Comparison of ENCODE assay signal across 22 mouse cellular contexts in the genomic region with DNA sequence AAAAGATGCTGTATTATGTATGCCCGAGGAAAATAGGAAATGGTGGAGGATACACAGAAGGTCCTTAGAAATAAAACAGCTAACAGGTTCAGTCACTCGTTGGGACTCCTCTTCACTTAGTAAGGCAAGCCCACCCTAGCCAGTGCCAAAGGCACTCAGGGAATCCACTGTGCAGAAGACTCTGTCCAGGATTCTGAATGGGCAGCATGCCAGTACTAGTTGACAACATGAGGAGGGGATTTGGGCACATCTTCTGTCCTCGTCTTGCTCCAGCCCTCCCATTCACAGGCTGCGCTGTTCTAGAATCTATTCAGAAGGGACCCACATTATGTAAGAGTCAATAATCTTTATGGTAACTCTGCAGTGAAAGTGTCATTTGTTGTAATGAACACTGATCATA.
A peak's percentile ranks its signal among the peaks of the same experiment; 100 is the strongest.
DNase-seq lines count a peak whose midpoint lies in the region; ATAC-seq and TF ChIP-seq lines count a peak whose summit lies in the region.
"Had no signal": no experiment of that assay in that cellular context is flagged by ENCODE, and none has a peak within 500 bp of the region (broad histone marks: within the 10 kb centered on the region; RNA-seq: fewer than 3 reads in every experiment).

No protein-coding gene starts in this region.

- no peaks in the 10 kb centered on the region for H3K36me3 ChIP-seq in lung, embryonic 14.5 days (ENCODE audit: insufficient read depth)
- H3K36me3 ChIP-seq: embryonic facial prominence, embryonic 15.5 days; forebrain, embryonic 10.5 days; forebrain, embryonic 15.5 days; heart, embryonic 12.5 days; hindbrain, embryonic 10.5 days; hindbrain, embryonic 15.5 days had no signal

- no peak overlapping the region for H3K27ac ChIP-seq in lung, embryonic 14.5 days (ENCODE audit: low read depth)
- H3K27ac ChIP-seq: embryonic facial prominence, embryonic 15.5 days; forebrain, embryonic 10.5 days; forebrain, embryonic 15.5 days; gastrocnemius, adult 2 months; hindbrain, embryonic 10.5 days had no signal

- no peaks in the 10 kb centered on the region for H3K27me3 ChIP-seq in lung, embryonic 14.5 days (ENCODE audit: insufficient read depth, low read length)
- H3K27me3 ChIP-seq: embryonic facial prominence, embryonic 15.5 days; forebrain, embryonic 15.5 days; heart, embryonic 12.5 days; hindbrain, embryonic 15.5 days had no signal

- DNase-seq in frontal cortex, postnatal 25 days (ENCODE audit: low spot score in 2 of 2), result no peak
- DNase-seq in lung, embryonic 14.5 days, result peak; percentile 11
- no peak for DNase-seq in lung, adult 2 months
- peak; percentile 7 for DNase-seq in right cerebral cortex, postnatal 4 days
- DNase-seq in right cerebral cortex, adult 2 months (ENCODE audit: low spot score in 2 of 2), result no peak
- DNase-seq in layer of hippocampus, postnatal 14 days (ENCODE audit: low spot score in 2 of 2), result no peak
- DNase-seq: adrenal gland, adult 8-10 months; adrenal gland, postnatal 36 days; cerebellum, adult 11-12 months; cerebellum, adult 9-10 months; embryo, embryonic 11 days; gastrocnemius, adult 2 months; gastrocnemius, postnatal 25 days had no signal

- ATAC-seq in frontal cortex, adult (ENCODE audit: low TSS enrichment), result peak; percentile 5
- no peak for ATAC-seq in lung, embryonic 14.5 days (ENCODE audit: insufficient read depth)
- ATAC-seq: forebrain, embryonic 15.5 days; inflammation-experienced regulatory T-cells, adult 6 months had no signal

- WGBS in lung, embryonic 14.5 days, result 82% methylated on average over 4 of the region's 4 CpGs
- WGBS in lung, adult 2 months, result 85% methylated on average over 4 of the region's 4 CpGs

- H3K4me1 ChIP-seq in lung, embryonic 14.5 days (ENCODE audit: insufficient read depth), result no peaks in the 10 kb centered on the region
- no peaks in the 10 kb centered on the region for H3K4me1 ChIP-seq in lung, adult 2 months (ENCODE audit: control insufficient read depth, insufficient read depth, low read length)
- H3K4me1 ChIP-seq: embryonic facial prominence, embryonic 15.5 days; forebrain, embryonic 10.5 days; forebrain, embryonic 15.5 days; hindbrain, embryonic 10.5 days; hindbrain, embryonic 15.5 days had no signal

- no peak for TF ChIP-seq POLR2A in lung, adult 2 months (IDR thresholded peaks at IDR 0.05; ENCODE audit: borderline replicate concordance, extremely low read depth, low read depth, low read length)

- H3K9me3 ChIP-seq in lung, embryonic 14.5 days (ENCODE audit: low read depth, low read length), result no peaks in the 10 kb centered on the region
- H3K9me3 ChIP-seq: embryonic facial prominence, embryonic 15.5 days; forebrain, embryonic 10.5 days; forebrain, embryonic 15.5 days; heart, embryonic 12.5 days; hindbrain, embryonic 10.5 days; hindbrain, embryonic 15.5 days had no signal

- no peak overlapping the region for H3K4me3 ChIP-seq in lung, embryonic 14.5 days (ENCODE audit: low read depth, low read length)
- no peak overlapping the region for H3K4me3 ChIP-seq in lung, adult 2 months (replicated peaks; ENCODE audit: extremely low read depth, low read depth, low read length)
- H3K4me3 ChIP-seq: embryonic facial prominence, embryonic 15.5 days; erythroblast, embryonic 14.5 days; forebrain, embryonic 10.5 days; forebrain, embryonic 15.5 days; gastrocnemius, adult 2 months; heart, embryonic 12.5 days; hindbrain, embryonic 10.5 days; hindbrain, embryonic 15.5 days had no signal

- no peak for TF ChIP-seq CTCF in lung, embryonic 14.5 days (IDR thresholded peaks at IDR 0.05; ENCODE audit: low read depth)
- TF ChIP-seq CTCF in lung, adult 2 months (IDR thresholded peaks at IDR 0.05; ENCODE audit: insufficient read depth, low read length), result no peak

- H3K9ac ChIP-seq in lung, embryonic 14.5 days, result no peak overlapping the region
- H3K9ac ChIP-seq: embryonic facial prominence, embryonic 15.5 days; forebrain, embryonic 15.5 days; heart, embryonic 12.5 days; hindbrain, embryonic 15.5 days had no signal

- no peak overlapping the region for H3K4me2 ChIP-seq in lung, embryonic 14.5 days
- H3K4me2 ChIP-seq: embryonic facial prominence, embryonic 15.5 days; forebrain, embryonic 15.5 days; heart, embryonic 12.5 days; hindbrain, embryonic 15.5 days had no signal

Comparison
In these comparisons a context has a peak if more than half of its experiments do, and no peak if none do; other contexts are left out.
1. DNase-seq: peak in lung, embryonic 14.5 days (single experiment) and right cerebral cortex, postnatal 4 days (single experiment); none in frontal cortex, postnatal 25 days (0 of 2), lung, adult 2 months (single experiment), right cerebral cortex, adult 2 months (0 of 2) and layer of hippocampus, postnatal 14 days (0 of 2).